Mouse (Mus musculus) lung, postnatal 0 days (tissue): ENCODE measurements around the gene Asb13. TPM values are rescaled to one million over a fixed set of nuclear protein-coding genes. Genes with fewer than 3 reads are reported as not detected.

Experiments
- ATAC-seq: fragments of 200-750 bp; cut with Nextera tagmentation; 2 replicates; pipeline ENCODE4 v1.8.0; 2017; ENCODE audit warnings: moderate library complexity
- DNase-seq: peaks from one replicate; pipeline ENCODE4 v3.0.0-alpha.2; 2016; ENCODE audit warnings: low spot score
- H3K27ac ChIP-seq: fragments of 300-500 bp; sonication (generic); 2 replicates; pipeline ENCODE4 v1.5.1; 2014; ENCODE audit warnings: antibody characterized with exemption, mild to moderate bottlenecking, low read length, mixed read lengths
- H3K27me3 ChIP-seq: fragments of 300-500 bp; sonication (generic); replicated peaks from 2 replicates; pipeline ENCODE4 v1.6.1; 2014; ENCODE audit warnings: low read length, mixed read lengths; ENCODE audit not compliant: insufficient read depth
- H3K36me3 ChIP-seq: fragments of 300-500 bp; sonication (generic); 2 replicates; pipeline ENCODE4 v1.6.1; 2014; ENCODE audit warnings: low read length, mixed read lengths; ENCODE audit not compliant: insufficient read depth
- H3K4me1 ChIP-seq: fragments of 300-500 bp; sonication (generic); 2 replicates; pipeline ENCODE4 v1.6.1; 2014; ENCODE audit warnings: antibody characterized with exemption, low read depth, low read length, mixed read lengths; ENCODE audit not compliant: insufficient read depth
- H3K4me2 ChIP-seq: fragments of 300-500 bp; sonication (generic); replicated peaks from 2 replicates; pipeline ENCODE4 v1.6.1; 2014; ENCODE audit warnings: low read depth, mild to moderate bottlenecking, low read length, moderate library complexity, mixed read lengths
- H3K4me3 ChIP-seq: fragments of 300-500 bp; sonication (generic); 2 replicates; pipeline ENCODE4 v1.5.1; 2014; ENCODE audit warnings: low read depth, low read length
- H3K9ac ChIP-seq: fragments of 300-500 bp; sonication (generic); replicated peaks from 2 replicates; pipeline ENCODE4 v1.6.1; 2014; ENCODE audit warnings: low read depth, mild to moderate bottlenecking
- H3K9me3 ChIP-seq: fragments of 300-500 bp; sonication (generic); 2 replicates; pipeline ENCODE4 v1.6.1; 2016; ENCODE audit warnings: low read length, mixed read lengths
- CTCF ChIP-seq: IDR thresholded peaks from 2 replicates; pipeline ENCODE4 v1.5.1; 2016; ENCODE audit warnings: antibody characterized with exemption, mild to moderate bottlenecking
- EP300 ChIP-seq: IDR thresholded peaks from 2 replicates; pipeline ENCODE4 v1.6.1; 2016; ENCODE audit warnings: antibody characterized with exemption, mild to moderate bottlenecking, control low read depth
- WGBS: fragments of 180-500 bp; shearing (Covaris S2); extraction: QIAGEN DNeasy Blood & Tissue Kit; methylation state at CpG from one replicate; pipeline ENCODE4 v1.1.7; 2014; 5-methylcytosine and 5-hydroxymethylcytosine counted together
- polyA plus RNA-seq: library from polyadenylated mRNA; unstranded; fragments of >200 nt; fragmentation: Nextera tagmentation; extraction: Ambion mirVana; gene quantifications from 2 replicates; pipeline ENCODE4 v1.2.1, GENCODE M21; 2015

Asb13 gene
- polyA plus RNA-seq, 1 experiment from 2014 or later, result 7.1 TPM

DNA sequence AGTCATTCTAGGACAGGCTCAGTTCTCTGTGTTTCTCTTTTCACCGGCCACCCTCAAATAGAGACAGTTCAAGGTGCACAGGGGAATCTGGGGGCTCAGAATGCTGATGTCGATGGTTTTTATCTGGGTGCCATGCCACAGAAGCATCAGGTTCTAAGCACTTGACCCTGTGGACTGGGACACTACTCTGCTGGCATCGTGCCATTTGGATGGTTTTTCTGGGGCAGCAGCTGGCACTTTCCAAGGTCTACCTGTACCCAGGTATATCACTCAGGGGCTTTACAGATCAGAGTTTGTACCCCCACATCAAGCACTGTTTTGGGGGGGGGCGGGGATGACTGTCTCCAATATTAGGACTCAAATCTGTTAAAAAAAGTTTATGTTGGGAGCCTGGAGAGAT lies 16.7 kb downstream of the Asb13 start:
- ATAC-seq, result no peak
- Histone ChIP-seq H3K4me2 (no peak overlapping the region), H3K4me3 (no peak overlapping the region), H3K27me3 (no peaks in the 10 kb centered on the region), H3K9me3 (no peaks in the 10 kb centered on the region), H3K27ac (no peak overlapping the region), H3K36me3 (peaks cover 6% of the 10 kb centered on the region; the same call in 1 of the 2 replicates), H3K9ac (no peak overlapping the region), H3K4me1 (0 out of 2 replicates have a peak, but pooled peaks cover 2% of the 10 kb centered on the region)
- TF ChIP-seq CTCF (no peak), EP300 (no peak)
- DNase-seq, result no peak
- 88% methylated on average over 4 of the region's 4 CpGs for WGBS

- 85% methylated on average over 2 of the region's 2 CpGs for WGBS
- no peaks in the 10 kb centered on the region for H3K27me3 ChIP-seq
- DNase-seq (no peak), ATAC-seq (no peak)
- peaks cover 4% of the 10 kb centered on the region; the same call in 1 of the 2 replicates for H3K36me3 ChIP-seq
- TF ChIP-seq CTCF (no peak), EP300 (no peak)
- H3K9me3 ChIP-seq, result no peaks in the 10 kb centered on the region
- no peak overlapping the region for H3K4me3 ChIP-seq
- no peak overlapping the region for H3K9ac ChIP-seq
- no peak overlapping the region for H3K27ac ChIP-seq
- H3K4me1 ChIP-seq, result no peaks in the 10 kb centered on the region
- no peak overlapping the region for H3K4me2 ChIP-seq
Observed at GRCm38 (mm10) chr13:3654432-3654831, 20.6 kb downstream of the Asb13 start.

DNA sequence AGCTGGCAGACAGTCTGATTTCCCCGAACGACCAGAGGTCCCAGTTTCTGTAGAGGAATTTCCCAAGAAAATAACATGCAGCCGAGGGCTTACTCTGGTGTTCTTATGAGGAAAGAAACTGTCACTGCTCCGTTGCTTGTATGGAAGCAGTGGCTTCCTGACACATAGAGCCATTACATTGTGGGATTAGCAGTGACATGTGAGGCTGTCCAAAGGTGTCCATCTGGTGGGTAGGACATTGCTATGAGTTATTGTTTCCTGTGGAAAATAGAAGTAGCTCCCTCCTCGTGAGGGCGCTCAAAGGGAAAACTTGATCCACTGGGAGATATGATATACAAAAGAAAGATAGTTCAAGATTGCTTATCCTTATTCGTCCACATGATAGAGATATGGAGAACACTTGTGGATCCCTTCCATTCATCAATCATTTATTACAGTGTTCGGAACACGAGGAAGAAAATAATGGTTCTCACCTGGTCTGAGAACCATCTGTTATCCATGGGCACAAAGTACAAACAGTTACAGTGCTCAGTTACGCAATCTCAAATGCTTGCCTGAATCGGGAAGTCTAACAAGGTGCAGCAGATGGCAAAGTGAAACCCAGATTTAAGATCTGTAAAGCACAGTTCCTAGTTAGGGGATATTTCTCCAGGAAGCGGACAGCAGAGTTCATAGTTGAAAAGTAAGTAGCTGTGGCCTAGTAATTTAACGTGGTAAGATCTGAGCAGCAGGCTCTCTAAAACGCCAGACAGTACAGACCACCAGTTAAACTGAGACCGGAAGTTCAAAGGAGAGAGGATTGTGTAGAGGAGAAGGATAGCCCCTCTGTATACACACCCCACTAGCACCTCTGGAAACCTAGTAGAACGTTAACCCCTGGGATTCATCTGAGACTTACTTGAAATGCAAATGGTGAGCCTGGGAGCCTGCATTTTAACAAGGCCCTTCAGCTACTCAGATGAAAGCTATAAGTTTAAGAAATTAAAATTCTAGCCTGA lies 25.6 kb downstream of the Asb13 start:
- Histone ChIP-seq H3K36me3 (no peaks in the 10 kb centered on the region), H3K27me3 (no peaks in the 10 kb centered on the region), H3K27ac (no peak overlapping the region), H3K4me1 (no peaks in the 10 kb centered on the region), H3K9ac (no peak overlapping the region), H3K9me3 (no peaks in the 10 kb centered on the region), H3K4me3 (no peak overlapping the region), H3K4me2 (no peak overlapping the region)
- WGBS, result 46% methylated on average over 16 of the region's 16 CpGs
- no peak for TF ChIP-seq CTCF
- TF ChIP-seq EP300, result no peak
- ATAC-seq (peak; percentile 48), DNase-seq (peak; percentile 67)

GRCm38 (mm10) chr13:3664241-3664640 lies 30.4 kb downstream of the Asb13 start:
- H3K9me3 ChIP-seq, result no peaks in the 10 kb centered on the region
- no peaks in the 10 kb centered on the region for H3K27me3 ChIP-seq
- no peaks in the 10 kb centered on the region for H3K36me3 ChIP-seq
- no peak overlapping the region for H3K4me3 ChIP-seq
- TF ChIP-seq EP300 (no peak), CTCF (no peak)
- no peak overlapping the region for H3K9ac ChIP-seq
- H3K27ac ChIP-seq, result no peak overlapping the region
- WGBS, result 59% methylated on average over 3 of the region's 3 CpGs
- ATAC-seq (no peak), DNase-seq (no peak)
- H3K4me2 ChIP-seq, result no peak overlapping the region
- no peaks in the 10 kb centered on the region for H3K4me1 ChIP-seq

DNA sequence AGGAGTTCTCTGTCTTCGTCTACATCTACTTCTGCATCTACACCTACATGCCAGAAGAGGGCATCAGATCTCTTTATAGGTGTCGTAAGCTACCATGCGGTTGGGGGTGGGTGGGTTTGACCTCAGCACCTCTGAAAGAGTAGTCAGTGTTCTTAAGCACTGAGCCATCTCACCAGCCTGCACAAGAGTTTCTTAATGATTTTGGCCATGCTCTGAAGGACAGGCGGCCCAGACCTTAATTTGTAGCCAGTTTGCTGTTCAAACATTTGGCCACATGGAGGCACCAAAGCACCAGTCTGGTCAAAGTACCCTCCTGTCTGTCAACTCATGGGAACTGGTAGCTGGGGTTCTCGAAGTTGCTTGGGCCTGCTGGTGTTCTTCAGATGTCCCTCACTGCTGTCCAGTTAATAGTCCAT lies 31.5 kb downstream of the Asb13 start:
- H3K27me3 ChIP-seq, result no peaks in the 10 kb centered on the region
- peak; percentile 28; the same call in 1 of the 2 replicates for TF ChIP-seq EP300
- TF ChIP-seq CTCF, result peak; percentile 96
- no peaks in the 10 kb centered on the region for H3K36me3 ChIP-seq
- H3K27ac ChIP-seq, result no peak overlapping the region
- H3K4me1 ChIP-seq, result no peaks in the 10 kb centered on the region
- 10% methylated on average over 5 of the region's 5 CpGs for WGBS
- peak; percentile 66 for ATAC-seq
- H3K9me3 ChIP-seq, result no peaks in the 10 kb centered on the region
- H3K4me2 ChIP-seq, result no peak overlapping the region
- no peak overlapping the region for H3K4me3 ChIP-seq
- DNase-seq, result peak; percentile 85
- no peak overlapping the region for H3K9ac ChIP-seq

DNA sequence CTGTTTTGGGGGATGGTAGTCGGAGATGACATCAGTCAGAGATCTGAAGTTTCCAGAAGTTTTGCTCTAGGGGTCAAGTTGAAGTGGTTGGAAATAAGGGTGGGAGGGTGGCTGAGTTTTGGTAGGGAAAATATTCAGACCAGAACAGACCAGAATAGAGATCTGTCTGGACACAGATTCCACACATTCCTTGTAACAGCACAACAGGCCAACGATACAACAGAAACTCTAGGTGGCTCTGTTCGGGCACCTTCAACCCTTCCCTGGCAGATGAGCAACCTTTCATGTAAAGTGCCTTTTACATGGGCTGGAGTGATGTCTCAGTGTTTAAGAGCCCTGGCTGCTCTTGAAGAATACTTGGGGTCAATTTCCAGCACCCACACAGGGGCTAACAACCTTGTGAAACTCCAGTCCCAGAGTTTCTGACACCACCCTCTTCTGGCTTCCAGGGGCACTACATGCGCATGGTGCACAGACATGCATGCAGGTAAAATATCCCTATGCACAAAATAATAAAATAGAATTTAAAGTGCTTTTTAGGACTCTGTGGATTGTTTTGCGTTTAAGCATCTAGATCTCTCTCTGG lies 33.5 kb downstream of the Asb13 start:
- H3K27me3 ChIP-seq, result no peaks in the 10 kb centered on the region
- 74% methylated on average over 5 of the region's 5 CpGs for WGBS
- DNase-seq, result no peak
- no peak overlapping the region for H3K4me3 ChIP-seq
- no peaks in the 10 kb centered on the region for H3K36me3 ChIP-seq
- no peak overlapping the region; the same call in 1 of the 2 replicates for H3K27ac ChIP-seq
- H3K9me3 ChIP-seq, result no peaks in the 10 kb centered on the region
- TF ChIP-seq CTCF (peak; percentile 53), EP300 (no peak)
- no peak for ATAC-seq
- no peaks in the 10 kb centered on the region for H3K4me1 ChIP-seq
- no peak overlapping the region for H3K9ac ChIP-seq
- H3K4me2 ChIP-seq, result no peak overlapping the region
